In genomic region chr13:23554925-23555838, GRCm38 (mm10) we compare ENCODE assay signal across 8 mouse cellular contexts. TPM values are rescaled to one million over a fixed set of nuclear protein-coding genes. Genes with fewer than 3 reads are reported as not detected.
DNase-seq lines count a peak whose midpoint lies in the region; ATAC-seq and TF ChIP-seq lines count a peak whose summit lies in the region.

No protein-coding gene starts in this region.

- peak overlapping the region; percentile 66; the same call in 1 of the 2 replicates for H3K27ac ChIP-seq in kidney, adult 2 months (ENCODE audit: insufficient read depth, low read depth, low read length)
- H3K27ac ChIP-seq in midbrain, postnatal 0 days (ENCODE audit: low read depth, low read length), result peak overlapping the region; percentile 70

- H3K27me3 ChIP-seq in kidney, adult 2 months (replicated peaks; ENCODE audit: control insufficient read depth, insufficient read depth, low read length), result no peaks in the 10 kb centered on the region
- H3K27me3 ChIP-seq in midbrain, postnatal 0 days (ENCODE audit: insufficient read depth, low read length), result no peaks in the 10 kb centered on the region

- TF ChIP-seq CTCF in kidney, adult 2 months (conservative IDR thresholded peaks at IDR 0.05; ENCODE audit: insufficient read depth, insufficient read length, low read depth, low read length), result no peak
- TF ChIP-seq CTCF in midbrain, postnatal 0 days (IDR thresholded peaks at IDR 0.05), result no peak

- WGBS in kidney, adult 2 months, result under 1% methylated on average over 54 of the region's 54 CpGs
- under 1% methylated on average over 54 of the region's 54 CpGs for WGBS in midbrain, postnatal 0 days

- peak overlapping the region; percentile 52 for H3K4me3 ChIP-seq in kidney, adult 2 months (ENCODE audit: insufficient read depth, low read depth, low read length)
- peak overlapping the region; percentile 48 for H3K4me3 ChIP-seq in midbrain, postnatal 0 days (ENCODE audit: low read depth, low read length)

- H3K9me3 ChIP-seq in midbrain, postnatal 0 days (ENCODE audit: low read length), result no peaks in the 10 kb centered on the region

- DNase-seq in left cerebral cortex, adult 18-20 months (ENCODE audit: low spot score in 2 of 2), result peak; percentile 69 to 84
- no peak for DNase-seq in left cerebral cortex, adult 11 months (ENCODE audit: low spot score)
- peak; percentile 96 for DNase-seq in embryo, embryonic 9.5 days (ENCODE audit: extremely low spot score)
- DNase-seq in heart, adult 18-20 months, result peak; percentile 75 to 76
- peak; percentile 73 for DNase-seq in kidney, adult 2 months
- DNase-seq in liver, result peak; percentile 95
- DNase-seq in midbrain, postnatal 0 days (ENCODE audit: low spot score), result peak; percentile 84
- DNase-seq in spleen, postnatal 14 days (ENCODE audit: low spot score in 2 of 2), result peak; percentile 89

- peak; percentile 71 for ATAC-seq in midbrain, postnatal 0 days (ENCODE audit: low FRiP score)

- TF ChIP-seq POLR2A in kidney, adult 2 months (IDR thresholded peaks at IDR 0.05; ENCODE audit: low read depth, low read length), result peak; percentile 15

- H3K9ac ChIP-seq in midbrain, postnatal 0 days (replicated peaks; ENCODE audit: low read length, poor library complexity, severe bottlenecking), result peak overlapping the region; percentile 51

- H3K4me1 ChIP-seq in kidney, adult 2 months (ENCODE audit: control insufficient read depth, insufficient read depth, low read length), result no peaks in the 10 kb centered on the region
- H3K4me1 ChIP-seq in midbrain, postnatal 0 days (ENCODE audit: insufficient read depth, low read length), result peaks cover 7% of the 10 kb centered on the region; the same call in 1 of the 2 replicates

- H3K36me3 ChIP-seq in kidney, adult 2 months (ENCODE audit: control insufficient read depth, insufficient read depth, low read length), result no peaks in the 10 kb centered on the region
- H3K36me3 ChIP-seq in midbrain, postnatal 0 days (ENCODE audit: insufficient read depth, low read length), result no peaks in the 10 kb centered on the region

- peak overlapping the region; percentile 97 for H3K4me2 ChIP-seq in midbrain, postnatal 0 days (ENCODE audit: low read depth, low read length, poor library complexity, severe bottlenecking)

RNA-seq across cellular contexts. Expression of gene Hist1h1d, which starts 2.1 kb away (rescaled TPM):
- 1 to 10 TPM; 3.1 to 3.7 TPM for total RNA-seq in left cerebral cortex, adult 18-20 months (2021)
- 1 to 10 TPM in 1 of 2 experiments, under 1 TPM in 1; 0.94 to 1.0 TPM for total RNA-seq in heart, adult 18-20 months (2021)
- 0.05 and 0.09 TPM in 2 replicates for polyA plus RNA-seq in kidney, adult 2 months (2012; rRNA removed)
- total RNA-seq in midbrain, postnatal 0 days (2014; rRNA removed), result 21.3 and 23.4 TPM in 2 replicates
- polyA plus RNA-seq in midbrain, postnatal 0 days (2015; fragmentation: Nextera tagmentation; extraction: Ambion mirVana), result 0.04 and 0.07 TPM in 2 replicates

RNA-seq across cellular contexts. Expression of gene Hist1h4f, which starts 3.7 kb away (rescaled TPM):
- 100 to 1,000 TPM; 168 to 177 TPM for total RNA-seq in left cerebral cortex, adult 18-20 months (2021)
- 10 to 100 TPM; 24.1 to 27.9 TPM for total RNA-seq in heart, adult 18-20 months (2021)
- polyA plus RNA-seq in kidney, adult 2 months (2012; rRNA removed), result 1.4 and 2.5 TPM in 2 replicates
- 684 and 753 TPM in 2 replicates for total RNA-seq in midbrain, postnatal 0 days (2014; rRNA removed)
- not detected in 2 replicates for polyA plus RNA-seq in midbrain, postnatal 0 days (2015; fragmentation: Nextera tagmentation; extraction: Ambion mirVana)

RNA-seq across cellular contexts. Expression of gene Hist1h3e, which starts 7.0 kb away (rescaled TPM):
- total RNA-seq in left cerebral cortex, adult 18-20 months (2021), result 10 to 100 TPM; 47.4 to 48.5 TPM
- 10 to 100 TPM; 11.6 to 16.2 TPM for total RNA-seq in heart, adult 18-20 months (2021)
- polyA plus RNA-seq in kidney, adult 2 months (2012; rRNA removed), result 3.8 and 4.3 TPM in 2 replicates
- 203 and 384 TPM in 2 replicates for total RNA-seq in midbrain, postnatal 0 days (2014; rRNA removed)
- polyA plus RNA-seq in midbrain, postnatal 0 days (2015; fragmentation: Nextera tagmentation; extraction: Ambion mirVana), result 1.2 and 1.9 TPM in 2 replicates

RNA-seq across cellular contexts. Expression of gene Hist1h3f, which starts 11.3 kb away (rescaled TPM):
- 10 to 100 TPM; 16.3 to 17.0 TPM for total RNA-seq in left cerebral cortex, adult 18-20 months (2021)
- total RNA-seq in heart, adult 18-20 months (2021), result 1 to 10 TPM; 4.9 to 6.3 TPM
- 0.74 and 0.87 TPM in 2 replicates for polyA plus RNA-seq in kidney, adult 2 months (2012; rRNA removed)
- total RNA-seq in midbrain, postnatal 0 days (2014; rRNA removed), result 154 and 239 TPM in 2 replicates
- polyA plus RNA-seq in midbrain, postnatal 0 days (2015; fragmentation: Nextera tagmentation; extraction: Ambion mirVana), result 0.21 and 0.23 TPM in 2 replicates

RNA-seq across cellular contexts. Expression of gene Hist1h2bh, which starts 12.0 kb away (rescaled TPM):
- total RNA-seq in left cerebral cortex, adult 18-20 months (2021), result under 1 TPM; 0.54 to 0.67 TPM
- total RNA-seq in heart, adult 18-20 months (2021), result 1 to 10 TPM; 1.1 to 1.5 TPM
- 0.27 and 0.36 TPM in 2 replicates for polyA plus RNA-seq in kidney, adult 2 months (2012; rRNA removed)
- total RNA-seq in midbrain, postnatal 0 days (2014; rRNA removed), result 8.7 and 34.2 TPM in 2 replicates
- polyA plus RNA-seq in midbrain, postnatal 0 days (2015; fragmentation: Nextera tagmentation; extraction: Ambion mirVana), result 0.16 TPM in 1 of 2 replicates, not detected in the other

Comparison
In these comparisons a context has a peak if more than half of its experiments do, and no peak if none do; other contexts are left out.
1. RNA of gene Hist1h4f, which starts 3.7 kb away (total RNA-seq): 684 to 753 TPM in midbrain, postnatal 0 days and 168 to 177 TPM in left cerebral cortex, adult 18-20 months; 24.1 to 27.9 TPM in heart, adult 18-20 months; every median in the first group is over 4 times any median in the second.